Mouse (Mus musculus) embryo, embryonic 11 days (tissue): ENCODE measurements around the gene Tango2.

Source experiments
- DNase-seq: peaks from one replicate; pipeline ENCODE4 v3.0.0-alpha.2; 2015

Tango2 gene

DNA sequence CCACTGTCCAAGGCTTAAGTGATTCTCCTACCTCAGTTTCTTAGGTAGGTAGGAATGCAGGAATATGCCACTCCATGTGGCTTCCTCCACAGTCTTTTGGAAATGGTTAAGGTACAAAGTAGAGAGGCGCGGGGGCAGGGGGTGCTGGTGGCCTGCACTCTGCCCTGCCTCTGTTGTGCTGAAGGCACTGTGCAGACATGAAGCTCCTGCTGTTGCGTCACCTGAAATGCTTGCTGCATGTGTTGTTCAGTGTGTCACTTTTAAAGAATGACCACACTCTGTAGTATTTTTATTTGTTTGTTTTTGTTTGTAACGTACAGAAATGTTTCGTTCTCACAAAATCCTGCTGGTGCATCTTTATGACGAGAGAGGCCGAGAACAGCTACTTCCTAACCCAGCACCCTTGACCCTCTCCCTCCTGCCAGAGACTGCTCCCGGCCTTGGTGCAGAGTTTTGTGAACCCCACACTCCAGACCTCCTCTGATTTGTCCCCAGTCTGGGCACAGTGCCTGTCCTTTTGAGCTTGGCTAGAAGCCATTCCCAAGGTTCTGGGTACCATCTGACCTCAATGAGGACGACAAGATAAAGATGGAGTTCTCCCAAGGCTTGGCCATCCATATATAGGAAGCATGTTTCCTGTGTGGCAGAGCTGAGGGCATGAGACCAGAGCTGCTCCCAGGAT, 35.3 kb upstream of the Tango2 start:
- DNase-seq = no peak

- peak; percentile 82 for DNase-seq
Observed at GRCm38 (mm10) chr16:18381621-18382258, 33.8 kb upstream of the Tango2 start.

- peak; percentile 89 for DNase-seq
Observed at GRCm38 (mm10) chr16:18380495-18381063, 32.7 kb upstream of the Tango2 start.

DNA sequence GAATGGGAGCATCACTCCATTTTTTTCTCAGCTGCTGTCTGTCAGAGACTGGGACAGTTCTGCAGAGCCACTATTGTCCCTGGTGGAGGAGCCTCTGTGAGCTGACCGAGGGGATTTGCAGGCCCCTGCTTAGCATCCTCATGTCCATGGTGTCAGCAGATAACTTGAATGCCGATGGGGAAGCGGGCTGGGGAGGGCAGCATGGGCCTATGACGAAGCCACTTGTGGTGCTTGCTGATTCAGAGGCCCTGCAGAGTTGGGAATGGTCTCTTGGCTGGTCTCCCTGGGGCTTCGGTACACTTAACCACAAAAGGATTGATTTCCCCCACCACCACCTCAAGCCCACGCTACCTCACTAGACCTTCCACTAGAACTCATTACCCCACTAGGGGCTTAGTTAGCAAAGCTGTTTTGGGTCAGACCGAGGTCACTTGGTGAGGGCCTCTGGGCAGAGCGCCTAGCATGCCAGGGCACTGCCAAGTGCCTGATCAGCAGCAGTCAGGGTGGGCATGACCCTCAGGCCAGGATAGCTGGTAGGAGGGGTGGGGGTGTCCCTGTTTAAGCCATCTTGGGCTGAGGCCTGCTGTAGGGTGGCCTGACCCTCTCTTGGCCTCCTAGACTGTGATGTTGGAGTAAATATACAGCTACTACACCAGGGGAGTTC, 31.6 kb upstream of the Tango2 start:
- no peak for DNase-seq

- DNase-seq = no peak
Observed at GRCm38 (mm10) chr16:18378489-18378888, 30.6 kb upstream of the Tango2 start.

DNA sequence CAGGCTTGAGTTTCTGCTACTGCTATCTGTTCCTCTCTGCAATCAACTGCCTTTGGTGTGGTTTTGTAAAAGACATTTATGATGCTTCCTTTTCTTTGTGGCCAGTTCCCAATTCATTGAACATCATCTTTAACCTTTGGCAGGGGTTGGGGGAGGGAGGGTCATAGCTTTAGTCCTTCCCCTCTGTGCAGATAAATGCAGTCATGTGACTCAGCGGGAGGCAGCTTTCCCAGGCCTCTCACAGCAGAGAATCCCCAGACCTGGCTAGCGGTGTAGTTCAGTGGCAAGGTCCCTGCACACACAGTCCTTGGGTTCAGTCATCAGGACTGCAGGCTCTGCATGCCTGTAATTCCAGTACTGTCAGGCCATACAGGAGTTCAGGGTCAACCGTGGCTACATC, 29.3 kb upstream of the Tango2 start:
- peak; percentile 56 for DNase-seq

DNA sequence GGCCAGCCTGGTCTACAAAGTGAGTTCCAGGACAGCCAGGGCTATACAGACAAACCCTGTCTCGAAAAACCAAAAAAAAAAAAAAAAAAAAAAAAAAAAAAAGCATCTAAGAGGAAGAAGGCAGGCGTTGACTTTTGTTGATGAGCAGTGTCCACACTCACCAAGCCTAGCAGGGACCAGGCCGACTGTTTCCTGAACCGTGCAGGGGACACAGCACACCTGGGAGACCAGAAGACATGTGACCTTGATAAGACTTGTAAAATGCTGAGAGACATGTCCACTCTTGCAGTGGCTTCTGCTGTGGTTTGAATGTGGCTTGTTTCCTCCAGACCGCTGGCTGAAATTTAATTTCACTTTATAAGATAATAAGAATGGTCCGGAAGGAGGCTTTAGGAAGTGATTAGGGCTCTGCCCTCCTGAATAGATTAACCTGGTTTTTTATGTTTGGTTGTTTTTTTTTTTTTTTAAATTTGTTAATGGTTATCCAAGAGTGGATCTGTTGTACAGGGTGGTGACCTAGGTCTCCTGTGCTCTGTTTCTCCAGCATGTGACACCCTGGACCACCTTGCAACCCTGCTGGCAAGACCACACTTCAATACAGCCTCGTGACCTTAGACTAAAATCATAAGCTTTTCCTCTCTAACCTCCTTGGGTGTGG, 28.5 kb upstream of the Tango2 start:
- DNase-seq = no peak

DNA sequence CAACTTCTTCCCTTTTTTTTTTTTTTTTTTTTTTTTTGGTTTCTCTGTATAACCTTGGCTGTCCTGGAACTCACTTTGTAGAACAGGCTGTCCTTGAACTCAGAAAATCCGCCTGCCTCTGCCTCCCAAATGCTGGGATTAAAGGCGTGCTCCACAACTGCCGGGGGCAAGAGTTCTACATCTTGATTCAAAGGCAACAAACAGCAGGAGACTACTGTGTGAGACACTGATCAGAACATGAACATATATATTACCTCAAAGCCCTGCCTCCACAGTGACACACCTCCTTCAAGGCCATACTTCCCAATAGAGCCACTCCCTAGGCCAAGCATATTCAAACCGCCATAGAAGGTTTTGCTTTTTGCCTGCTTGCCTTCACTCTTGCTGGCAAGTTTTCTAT, 25.7 kb upstream of the Tango2 start:
- DNase-seq = no peak

- no peak for DNase-seq
Observed at GRCm38 (mm10) chr16:18370197-18370596, 22.3 kb upstream of the Tango2 start.

- no peak for DNase-seq
Observed at GRCm38 (mm10) chr16:18366849-18367248, 18.9 kb upstream of the Tango2 start.

DNA sequence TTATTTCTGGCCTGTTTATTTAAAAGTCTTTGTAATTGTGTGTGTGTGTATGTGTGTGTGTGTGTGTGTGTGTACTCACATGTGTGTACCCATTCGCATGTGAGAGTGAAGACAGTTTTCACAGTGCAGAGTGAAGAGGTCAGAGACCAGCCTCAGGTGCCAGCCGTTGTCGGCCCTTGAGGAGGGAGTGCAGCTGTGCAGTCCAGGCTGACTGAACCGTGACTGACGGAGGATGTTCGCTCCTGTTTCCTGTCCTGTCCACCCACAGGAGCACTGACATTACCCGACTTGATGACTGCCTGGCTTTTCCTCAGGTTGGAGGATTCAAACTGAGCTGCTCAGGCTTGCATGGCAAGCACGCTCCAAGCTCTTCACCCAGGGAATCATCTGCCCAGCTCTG, 15.0 kb upstream of the Tango2 start:
- DNase-seq = no peak

DNA sequence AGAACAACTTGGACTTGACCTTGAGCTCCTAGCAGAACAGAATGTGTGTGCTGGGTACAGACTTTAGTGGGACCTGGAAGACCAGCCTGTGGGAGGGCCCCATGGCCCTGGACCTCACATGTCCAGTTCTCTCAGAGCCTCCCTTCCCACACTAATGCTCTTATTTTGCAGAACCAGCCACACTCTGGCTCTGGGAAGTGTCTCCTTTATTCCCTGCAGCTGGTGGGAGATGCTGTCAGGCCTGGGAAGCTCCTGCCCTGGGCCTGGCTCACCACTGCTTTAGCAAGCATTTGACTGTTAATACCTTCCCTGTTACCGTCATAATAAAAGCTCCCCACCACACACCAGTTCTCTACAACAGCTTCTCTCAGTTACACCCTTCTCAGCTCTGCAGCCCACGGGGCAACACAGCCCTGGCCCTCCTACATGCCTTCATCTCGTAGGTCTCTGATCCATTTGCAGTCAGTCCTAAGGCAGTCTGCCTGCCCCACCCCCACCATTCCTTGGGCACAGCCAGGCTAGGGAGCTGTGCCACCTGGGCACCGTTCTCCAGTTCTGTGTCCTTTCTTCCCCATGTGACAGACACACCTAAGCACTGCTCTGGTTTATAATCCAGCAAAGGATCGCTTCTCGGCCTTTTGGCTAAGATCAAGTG, 12.4 kb upstream of the Tango2 start:
- no peak for DNase-seq

DNA sequence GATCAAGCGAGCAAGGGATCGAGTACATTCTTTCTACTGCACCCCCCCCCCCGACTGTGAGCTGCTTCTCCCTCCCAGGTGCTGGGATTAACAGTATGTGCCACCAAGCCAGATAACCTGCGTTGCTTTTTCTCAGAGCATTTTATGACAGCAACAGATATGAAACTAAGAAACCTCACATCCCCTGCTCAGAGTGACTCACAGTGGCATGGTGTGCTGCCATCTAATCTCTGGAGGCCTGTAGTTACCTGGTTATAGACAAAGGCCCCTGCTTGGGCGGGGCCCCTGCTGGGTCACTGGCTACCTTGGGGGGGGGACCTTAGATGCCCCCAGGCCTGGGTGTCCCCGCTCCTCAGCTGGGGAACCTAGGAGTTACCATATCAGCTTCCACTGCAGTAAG, 10.1 kb upstream of the Tango2 start:
- no peak for DNase-seq

DNA sequence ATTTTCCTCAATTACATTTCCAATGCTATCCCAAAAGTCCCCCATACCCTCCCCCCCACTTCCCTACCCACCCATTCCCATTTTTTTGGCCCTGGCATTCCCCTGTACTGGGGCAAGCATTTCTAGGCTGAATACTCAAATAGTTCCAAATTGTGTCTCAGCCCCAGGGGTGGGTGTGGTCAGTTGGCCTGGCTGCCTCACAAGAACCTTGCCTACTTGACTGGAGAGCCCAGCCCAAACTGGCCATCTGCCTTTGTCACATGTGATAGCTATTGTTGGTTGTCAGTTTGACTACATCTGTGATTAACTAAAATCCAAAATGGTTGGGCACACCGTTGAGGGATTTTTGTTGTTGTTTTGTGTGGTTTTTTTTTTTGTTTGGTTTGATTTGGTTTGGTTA, 9.1 kb upstream of the Tango2 start:
- DNase-seq = no peak

GRCm38 (mm10) chr16:18353106-18353505, 5.2 kb upstream of the Tango2 start:
- no peak for DNase-seq

DNA sequence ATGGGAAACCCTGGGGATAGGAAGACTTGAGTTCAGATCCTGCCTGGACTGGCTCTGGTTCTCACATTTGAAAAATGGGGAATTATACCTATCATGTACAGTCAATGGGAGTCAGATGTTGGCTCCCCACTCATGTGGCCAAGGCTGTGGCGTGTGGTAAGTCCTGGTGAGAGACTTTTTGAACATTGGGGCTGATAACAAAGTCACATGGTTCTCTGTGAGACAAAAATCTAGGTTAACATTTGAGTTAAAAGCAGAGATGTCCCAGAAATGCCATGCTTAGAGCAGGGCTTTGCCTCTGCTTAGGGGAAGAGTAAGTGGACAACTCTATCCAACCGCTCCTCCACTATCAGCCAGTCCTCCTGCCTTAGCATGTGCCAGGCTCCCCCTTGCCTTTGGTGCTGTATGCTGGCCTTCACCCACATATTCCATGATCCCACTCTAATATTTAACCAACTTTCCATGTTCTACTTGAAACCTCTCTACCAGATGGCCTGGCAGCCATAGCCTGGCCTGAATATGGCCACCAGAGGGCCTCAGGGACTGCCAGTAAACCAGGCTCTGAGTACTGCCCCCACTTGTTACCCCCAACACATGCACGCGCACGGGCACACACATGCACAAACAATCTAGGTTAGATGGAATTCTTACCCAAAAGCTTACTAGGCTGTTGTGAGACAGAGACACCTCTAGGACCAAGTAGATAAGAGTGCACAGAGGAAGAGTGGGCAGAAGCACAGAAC, 3.6 kb upstream of the Tango2 start:
- peak; percentile 54 for DNase-seq

- DNase-seq = no peak
Observed at GRCm38 (mm10) chr16:18349761-18350325, 1.9 kb upstream of the Tango2 start.

DNA sequence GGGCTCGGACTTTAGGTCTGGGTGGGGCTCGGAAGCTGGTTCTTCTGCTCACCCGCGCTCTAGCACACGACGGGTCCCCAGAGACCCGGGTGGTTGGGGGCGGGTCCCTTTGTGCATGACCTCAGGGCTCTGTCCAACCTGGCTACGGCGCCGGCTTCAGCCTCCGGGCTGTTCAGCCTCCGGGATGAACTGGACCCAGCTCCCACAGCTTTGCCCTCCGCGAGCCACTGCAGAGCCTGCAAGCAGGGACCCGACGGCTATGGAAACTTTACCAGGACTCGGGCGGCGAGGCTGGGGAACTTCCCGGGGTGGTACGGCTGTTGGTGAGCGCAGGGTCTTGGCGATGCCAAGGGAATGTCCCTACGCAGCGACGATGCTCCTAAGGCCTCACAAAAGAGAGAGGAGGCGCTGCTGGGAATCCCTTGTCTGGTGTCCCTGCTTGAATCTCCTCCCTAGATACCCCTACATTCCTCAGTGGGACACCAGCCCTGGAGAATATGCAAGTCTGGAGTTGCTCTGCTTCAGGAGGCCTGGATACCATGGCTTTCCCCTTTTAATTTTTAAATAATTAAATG, 785 bp upstream of the Tango2 start:
- DNase-seq = peak; percentile 67

DNA sequence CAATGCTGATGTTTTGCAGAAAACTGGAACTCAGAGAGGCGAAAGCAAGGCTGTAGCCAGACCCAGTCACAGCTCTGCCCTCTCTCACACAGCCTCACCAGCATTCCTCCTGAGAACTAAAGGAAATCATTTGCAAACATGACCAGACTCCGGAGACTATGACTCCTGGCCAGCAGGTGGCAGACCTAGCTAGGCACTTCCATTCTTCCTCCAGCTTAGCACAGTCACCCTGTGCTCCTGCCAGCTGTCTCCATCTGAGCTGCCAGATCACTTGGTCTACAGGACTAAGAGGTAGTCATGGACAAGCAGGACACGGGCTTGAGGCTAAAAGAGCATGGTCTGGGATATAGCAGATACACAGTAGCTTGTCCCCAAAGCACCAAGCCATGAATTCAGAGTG, 2.7 kb downstream of the Tango2 start:
- peak; percentile 90 for DNase-seq

DNA sequence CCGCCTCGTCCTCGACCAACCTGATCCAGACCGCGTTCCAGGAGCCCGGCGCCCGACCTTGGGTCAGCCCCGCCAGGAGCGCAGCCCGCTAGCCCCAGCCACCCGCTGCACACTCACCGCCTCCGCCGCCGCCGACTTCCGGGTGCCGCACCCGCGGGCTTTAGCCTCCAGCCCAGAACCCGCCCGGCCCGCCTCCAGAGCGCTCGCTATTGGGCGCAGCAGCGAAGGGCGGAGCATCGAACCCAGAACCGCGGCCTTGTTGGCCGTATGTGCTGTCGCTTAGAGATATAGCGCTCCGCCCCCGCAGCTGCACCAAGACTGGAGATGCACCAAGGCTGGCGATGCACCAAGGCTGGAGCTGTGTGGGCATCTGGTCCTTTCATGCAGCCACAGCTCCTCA, 4.1 kb downstream of the Tango2 start:
- peak; percentile 98 for DNase-seq
